Mouse (Mus musculus) cortical plate, adult 2 months (tissue): ENCODE data around the gene Inpp5b.

Experiments used
- CTCF ChIP-seq: fragments of 200-500 bp; IDR thresholded peaks from 2 replicates; pipeline ENCODE4 v1.5.1; 2011; ENCODE audit warnings: mild to moderate bottlenecking, control low read depth, low read length; ENCODE audit not compliant: insufficient read depth; ENCODE audit errors: extremely low read depth
- POLR2A ChIP-seq: fragments of 200-500 bp; IDR thresholded peaks from 2 replicates; pipeline ENCODE4 v1.6.1; 2011; ENCODE audit warnings: mild to moderate bottlenecking, low read length, control low read depth; ENCODE audit not compliant: insufficient read depth; ENCODE audit errors: extremely low read depth

DNA sequence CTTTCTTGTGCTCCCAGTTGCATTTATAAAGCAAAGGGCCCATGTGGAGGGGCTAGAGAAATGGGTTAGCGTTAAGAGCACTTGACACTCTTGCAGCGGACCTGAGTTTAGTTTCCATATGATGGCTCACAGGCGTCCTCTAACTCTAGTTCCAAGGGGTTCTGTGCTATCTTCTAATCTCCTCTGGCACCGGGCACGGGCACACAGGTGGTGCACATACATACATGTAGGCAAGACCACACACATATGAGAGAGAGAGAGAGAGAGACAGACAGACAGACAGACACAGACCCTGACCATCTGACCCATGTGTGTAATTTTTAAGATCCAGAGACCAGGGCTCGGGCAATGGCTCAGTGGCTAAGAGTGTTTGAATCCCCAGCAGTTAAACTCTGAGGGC lies 32.3 kb downstream of the Inpp5b start:
- TF ChIP-seq CTCF: no peak
- TF ChIP-seq POLR2A: no peak
